Mouse (Mus musculus): ENCODE data around the gene Rbm28. TPM values are rescaled to one million over a fixed set of nuclear protein-coding genes. Genes with fewer than 3 reads are reported as not detected.

The Rbm28 gene
- 66.3 TPM for polyA plus RNA-seq (2017; shearing (Covaris generic))

DNA sequence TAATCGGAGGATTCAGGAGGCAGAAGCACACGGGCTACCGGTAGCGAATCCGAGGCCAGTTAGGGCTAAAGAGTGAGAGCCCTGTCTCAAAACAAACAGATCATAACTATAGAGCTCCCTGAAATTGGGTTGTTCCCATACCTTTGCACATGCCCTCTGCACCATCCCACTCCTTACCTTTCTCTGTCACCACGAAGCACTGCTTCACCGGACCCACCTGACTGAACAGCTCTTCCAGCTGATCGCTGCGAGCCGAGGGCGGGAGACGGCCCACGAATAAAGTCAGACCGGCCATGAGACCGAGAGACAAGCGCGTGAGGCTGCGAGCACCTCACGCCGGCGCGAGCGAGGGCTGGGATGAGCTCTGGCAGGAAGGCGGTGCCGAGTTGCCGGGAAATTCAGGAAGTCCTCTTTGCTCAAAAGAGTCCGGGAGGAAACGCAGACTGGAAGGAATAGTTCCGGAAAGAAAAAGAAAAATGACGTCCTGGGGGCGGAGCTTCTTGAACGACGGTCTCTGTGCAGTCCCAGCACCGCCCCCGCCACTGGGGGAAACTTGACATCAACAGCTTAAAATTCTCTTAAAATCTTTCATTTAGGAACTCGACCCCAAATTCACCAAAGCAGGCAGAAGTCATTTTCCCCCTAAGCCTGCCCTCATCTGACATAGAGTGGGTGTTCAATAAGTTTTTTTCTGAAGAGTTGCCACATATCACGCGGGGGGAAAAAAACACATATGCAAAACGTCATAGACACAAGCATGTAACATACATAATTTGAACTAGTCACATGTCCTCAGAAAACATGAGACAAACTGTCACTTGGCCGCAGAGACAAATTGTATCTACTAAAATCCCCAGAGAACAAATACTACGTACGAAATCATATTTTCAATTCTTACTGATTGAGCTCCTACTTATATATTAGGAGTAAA, at the start of gene Rbm28:
Gene Rbm28, minus strand, starts transcription at position 693 of the 931 bp plus-strand sequence.

GRCm38 (mm10) chr6:29178888-29179658, 14.3 kb upstream of the Rbm28 start, which contains the start of gene Prrt4:
TSS of gene Prrt4 (minus strand) at chr6:29179584.

Other genes starting within 250 kb of the Rbm28 start
- gene Lep, start 104.8 kb downstream of the Rbm28 start, polyA plus RNA-seq (2017; shearing (Covaris generic)): 0.11 TPM
- gene Prrt4, start 14.6 kb upstream of the Rbm28 start, polyA plus RNA-seq (2017; shearing (Covaris generic)): 0.17 TPM
- 119 TPM for gene Impdh1, start 51.4 kb upstream of the Rbm28 start, polyA plus RNA-seq (2017; shearing (Covaris generic))
- gene Hilpda, start 107.5 kb upstream of the Rbm28 start, polyA plus RNA-seq (2017; shearing (Covaris generic)): 230 TPM
- gene Fam71f2, start 114.6 kb upstream of the Rbm28 start, polyA plus RNA-seq (2017; shearing (Covaris generic)): 0.99 TPM
- gene Fam71f1, start 154.1 kb upstream of the Rbm28 start, polyA plus RNA-seq (2017; shearing (Covaris generic)): not detected
- gene Calu, start 183.1 kb upstream of the Rbm28 start, polyA plus RNA-seq (2017; shearing (Covaris generic)): 84.0 TPM
- gene Opn1sw, start 223.5 kb upstream of the Rbm28 start, polyA plus RNA-seq (2017; shearing (Covaris generic)): not detected
- 1.2 TPM for gene Ccdc136, start 231.3 kb upstream of the Rbm28 start, polyA plus RNA-seq (2017; shearing (Covaris generic))